Mouse (Mus musculus) ES-E14 (cell line): ENCODE measurements at regions not wholly inside any gene's neighbourhood (a gene's known extent, or its start where the extent isn't known, plus 50 kb on each side); places are given as distances from the start of the nearest gene placed in this dataset.

ENCODE experiments used
- DNase-seq: peaks from one replicate; pipeline ENCODE4 v3.0.0-alpha.2; 2013; ENCODE audit warnings: low read depth, low spot score
- H3K27ac ChIP-seq: 2 replicates; pipeline ENCODE4 v1.5.1; 2012; ENCODE audit warnings: low read depth, mild to moderate bottlenecking, low read length, moderate library complexity, mixed read lengths; ENCODE audit not compliant: poor library complexity, insufficient read depth, severe bottlenecking
- H3K36me3 ChIP-seq: 2 replicates; pipeline ENCODE4 v1.6.1; 2012; ENCODE audit warnings: mild to moderate bottlenecking, low read length, moderate library complexity, mixed read lengths; ENCODE audit not compliant: control insufficient read depth, poor library complexity, insufficient read depth, severe bottlenecking
- H3K4me1 ChIP-seq, 2 experiments: fragments of 150-350 bp in 1 of 2; sonication (generic) in 1 of 2; 2 replicates each; pipeline ENCODE4 v1.6.1; 2012; ENCODE audit warnings: low read length in 2 of 2, mild to moderate bottlenecking in 1 of 2, mixed read lengths in 1 of 2; ENCODE audit not compliant: control insufficient read depth in 2 of 2, insufficient read depth in 2 of 2, poor library complexity in 1 of 2
- H3K4me3 ChIP-seq, 2 experiments: fragments of 150-350 bp in 1 of 2; sonication (generic) in 1 of 2; 2 replicates each; pipeline ENCODE4 v1.5.1; 2012; ENCODE audit warnings: low read length in 2 of 2, low read depth in 1 of 2, mild to moderate bottlenecking in 1 of 2, mixed read lengths in 1 of 2; ENCODE audit not compliant: insufficient read depth in 1 of 2, poor library complexity in 1 of 2, severe bottlenecking in 1 of 2
- H3K9ac ChIP-seq: 2 replicates; pipeline ENCODE4 v1.6.1; 2012; ENCODE audit warnings: low read depth, mild to moderate bottlenecking, low read length, mixed read lengths; ENCODE audit not compliant: poor library complexity, insufficient read depth, severe bottlenecking
- H3K9me3 ChIP-seq: fragments of 150-350 bp; sonication (generic); 2 replicates; pipeline ENCODE4 v1.6.1; 2012; ENCODE audit warnings: low read depth, mild to moderate bottlenecking, low read length; ENCODE audit not compliant: control insufficient read depth, insufficient read depth
- CHD2 ChIP-seq: IDR thresholded peaks from 2 replicates; pipeline ENCODE4 v1.6.1; 2014; ENCODE audit warnings: mild to moderate bottlenecking, low read depth, low read length, inconsistent platforms
- HCFC1 ChIP-seq: IDR thresholded peaks from 2 replicates; pipeline ENCODE4 v1.6.1; 2012; ENCODE audit warnings: low read length, inconsistent platforms, borderline replicate concordance; ENCODE audit not compliant: insufficient read depth
- MAFK ChIP-seq: IDR thresholded peaks from 2 replicates; pipeline ENCODE4 v1.6.1; 2014; ENCODE audit warnings: mild to moderate bottlenecking, low read depth, low read length, inconsistent platforms; ENCODE audit not compliant: insufficient read depth
- ZC3H11A ChIP-seq: IDR thresholded peaks from 2 replicates; pipeline ENCODE4 v1.6.1; 2012; ENCODE audit warnings: low read depth, mild to moderate bottlenecking, inconsistent platforms, low read length, borderline replicate concordance
- ZNF384 ChIP-seq: IDR thresholded peaks from 2 replicates; pipeline ENCODE4 v1.6.1; 2012; ENCODE audit warnings: low read depth, low read length, inconsistent platforms
- in situ Hi-C, 2 experiments: fragments of 600-800 bp; cut with MboI; formaldehyde crosslinking; loops; one replicate each; pipeline ENCODE4 v1.15.1; 2025; ENCODE audit warnings: low sequenced_read_pairs in 2 of 2, inconsistent platforms in 1 of 2; ENCODE audit not compliant: unreplicated experiment in 2 of 2

DNA sequence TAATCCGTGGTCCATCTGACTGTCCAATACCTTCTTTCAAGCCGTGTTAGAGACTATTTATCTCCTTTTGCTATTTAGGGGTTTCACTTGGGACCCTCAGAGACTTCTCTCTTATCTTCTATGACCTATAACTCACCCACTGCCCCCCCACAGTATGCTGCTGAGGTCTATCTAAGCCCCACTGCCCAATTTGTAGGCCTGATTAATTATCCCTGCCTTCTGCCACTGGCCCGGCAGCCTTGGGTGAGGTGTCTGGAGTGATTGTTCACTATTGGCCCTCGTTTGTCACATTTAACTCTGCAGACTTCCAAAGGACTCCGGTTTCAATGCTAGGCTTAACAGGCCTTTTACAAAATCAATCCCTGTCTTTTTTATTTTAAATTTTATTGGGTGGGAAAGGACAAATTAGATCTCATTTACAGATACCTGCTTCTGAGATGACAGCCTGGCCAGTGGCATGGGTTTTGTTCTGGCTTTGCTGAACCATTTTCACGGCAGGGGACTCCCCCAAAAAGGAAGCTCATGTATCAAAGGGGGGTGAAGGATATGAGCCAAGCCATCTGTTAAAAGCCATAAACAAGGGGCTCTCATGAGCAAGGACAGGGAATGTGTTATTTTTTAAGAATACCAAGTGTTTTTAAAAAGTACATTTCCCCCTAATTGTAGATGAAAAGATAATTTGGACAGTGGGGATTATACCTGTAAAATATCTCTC lies 160.4 kb upstream of the Fam19a5 start:
- in situ Hi-C loops: no loop called here
- H3K4me1 ChIP-seq: no peaks in the 10 kb centered on the region

DNA sequence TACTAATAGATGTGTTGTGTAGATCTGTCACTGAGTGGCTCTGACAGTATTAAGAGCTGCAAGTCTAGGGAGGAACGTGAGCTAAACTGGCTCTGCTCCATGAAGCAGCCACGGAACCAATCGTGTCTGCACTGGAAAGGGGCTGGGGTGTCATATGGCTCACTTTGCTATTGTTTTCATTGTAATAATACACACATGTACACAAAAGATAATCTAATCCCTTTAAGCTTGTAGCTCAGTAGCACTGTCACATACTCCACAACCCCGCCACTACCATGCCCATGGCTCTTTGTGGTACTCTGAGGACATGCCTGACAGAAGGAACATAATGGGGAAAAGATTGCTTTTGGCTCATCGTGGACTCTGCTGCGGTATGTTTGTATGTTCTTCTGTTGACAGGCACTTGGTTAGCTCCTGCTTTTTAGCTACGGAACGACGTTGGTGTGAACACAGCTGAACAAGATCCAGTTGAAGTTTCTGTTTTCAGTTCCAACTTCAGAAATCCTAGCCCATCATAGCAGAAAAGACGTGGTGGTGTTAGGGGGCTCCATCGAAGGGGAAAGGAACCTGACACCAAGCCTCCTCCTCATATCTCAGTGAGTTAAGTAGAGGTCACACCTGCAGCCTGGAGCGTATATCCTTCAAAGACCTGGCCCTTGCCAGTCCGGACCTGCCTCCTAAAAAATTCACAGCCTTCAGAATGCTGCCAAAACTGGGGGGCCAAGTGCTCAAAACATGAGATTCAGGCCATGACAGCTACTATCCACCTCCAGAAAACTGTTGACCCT lies 159.6 kb upstream of the Fam19a5 start:
- DNase-seq: no peak
- no peak overlapping the region for H3K4me3 ChIP-seq
- in situ Hi-C loops: no loop called here
- H3K27ac ChIP-seq: no peak overlapping the region
- H3K4me1 ChIP-seq: no peaks in the 10 kb centered on the region
- H3K9ac ChIP-seq: no peak overlapping the region
- H3K9me3 ChIP-seq: no peaks in the 10 kb centered on the region
- no peak for TF ChIP-seq ZNF384
- TF ChIP-seq MAFK: no peak
- no peak for TF ChIP-seq ZC3H11A
- TF ChIP-seq HCFC1: no peak
- no peak for TF ChIP-seq CHD2
- no peaks in the 10 kb centered on the region for H3K36me3 ChIP-seq

More for the DNA sequence above, 160.4 kb upstream of the Fam19a5 start:
- H3K9ac ChIP-seq: no peak overlapping the region
- H3K4me3 ChIP-seq: no peak overlapping the region
- TF ChIP-seq ZNF384: no peak
- TF ChIP-seq MAFK: no peak
- no peak for TF ChIP-seq HCFC1
- no peak for TF ChIP-seq ZC3H11A
- no peak for TF ChIP-seq CHD2
- H3K27ac ChIP-seq: no peak overlapping the region
- H3K9me3 ChIP-seq: no peaks in the 10 kb centered on the region
- no peak for DNase-seq
- H3K36me3 ChIP-seq: no peaks in the 10 kb centered on the region

DNA sequence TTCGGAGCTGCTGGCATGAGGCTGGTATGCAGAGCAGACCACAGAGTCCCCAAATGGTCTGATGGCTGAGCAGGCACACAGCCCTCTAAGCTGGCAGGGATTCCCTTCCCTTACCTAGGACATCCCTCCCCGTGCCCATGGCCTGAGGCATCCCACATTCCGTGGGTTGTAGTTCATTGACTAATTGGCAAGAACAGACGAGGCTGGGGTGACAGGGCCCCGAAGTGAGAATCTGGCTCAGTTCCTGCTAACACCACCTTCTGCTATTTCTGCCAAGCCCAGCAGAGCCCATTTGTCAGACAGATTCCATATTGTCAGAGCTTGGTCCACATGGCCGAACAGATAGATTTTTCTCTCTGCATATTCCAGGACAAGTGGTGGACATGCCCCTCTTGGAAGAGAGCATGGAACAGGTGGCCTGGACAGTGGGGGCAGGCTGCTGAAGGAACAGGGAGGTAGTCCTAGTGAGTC lies 157.6 kb upstream of the Fam19a5 start:
- no peak for DNase-seq
- Histone ChIP-seq H3K9me3 (no peaks in the 10 kb centered on the region), H3K4me3 (no peak overlapping the region), H3K4me1 (no peaks in the 10 kb centered on the region), H3K9ac (no peak overlapping the region), H3K27ac (no peak overlapping the region), H3K36me3 (no peaks in the 10 kb centered on the region)
- no peak for TF ChIP-seq ZC3H11A
- TF ChIP-seq CHD2: no peak
- in situ Hi-C loops: no loop called here

DNA sequence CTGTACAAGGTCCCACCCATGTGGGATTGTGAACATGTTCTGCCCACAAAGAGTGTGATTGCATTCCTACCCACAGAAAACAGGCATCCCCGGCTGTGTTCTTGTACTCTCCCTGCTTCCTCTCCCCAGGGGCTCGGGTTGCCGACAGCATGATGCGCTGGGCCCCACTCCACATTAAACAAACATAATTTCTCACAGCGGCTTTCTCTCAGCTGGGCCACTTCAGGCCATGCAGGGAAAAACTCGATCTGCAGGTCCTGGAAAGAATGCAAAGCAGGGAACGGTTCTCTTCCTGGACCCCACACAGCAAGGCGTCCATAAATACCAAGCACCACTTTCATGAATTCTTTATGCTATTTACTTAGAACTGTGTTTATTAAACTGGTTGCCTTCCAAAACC lies 152.7 kb upstream of the Fam19a5 start:
- in situ Hi-C loops: no loop called here
- H3K9ac ChIP-seq: no peak overlapping the region
- H3K4me3 ChIP-seq: no peak overlapping the region
- no peak overlapping the region for H3K27ac ChIP-seq
- H3K4me1 ChIP-seq: no peaks in the 10 kb centered on the region
- H3K9me3 ChIP-seq: no peaks in the 10 kb centered on the region
- no peaks in the 10 kb centered on the region for H3K36me3 ChIP-seq
- no peak for TF ChIP-seq MAFK
- TF ChIP-seq HCFC1: no peak
- no peak for TF ChIP-seq CHD2
- no peak for TF ChIP-seq ZNF384
- no peak for TF ChIP-seq ZC3H11A
- DNase-seq: no peak
